Mouse (Mus musculus): ENCODE measurements at regions not wholly inside any gene's neighbourhood (a gene's known extent, or its start where the extent isn't known, plus 50 kb on each side); places are given as distances from the start of the nearest gene placed in this dataset.

DNA sequence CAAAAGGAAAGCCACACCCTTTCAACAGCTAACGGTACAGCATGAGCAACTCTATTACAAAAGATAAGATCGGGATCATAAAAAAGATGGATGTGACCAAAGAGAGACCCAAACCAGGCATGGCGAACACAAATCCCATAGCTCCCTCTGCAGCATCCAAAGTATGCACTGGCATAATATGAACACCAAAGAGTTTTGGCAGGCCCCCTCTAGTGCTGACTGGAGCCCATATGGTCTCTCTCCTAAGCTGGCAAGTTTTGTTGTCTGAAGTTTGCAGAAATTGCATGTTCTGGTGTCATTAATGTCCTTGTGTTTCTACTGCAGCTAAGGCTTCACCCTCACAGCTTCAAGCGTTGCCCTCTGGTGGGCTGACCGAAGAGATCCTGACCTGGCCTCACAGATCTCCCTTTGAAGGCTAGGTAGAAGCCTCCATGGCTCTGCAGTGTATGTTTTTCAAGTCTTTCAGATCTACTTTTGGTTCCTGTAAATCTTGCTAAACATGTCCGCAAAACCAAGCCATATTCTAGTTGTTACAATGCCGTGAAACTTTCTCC is 75.7 kb upstream of the Bcl2l14 start:
- Histone ChIP-seq H3K27me3 (ENCODE audit: control insufficient read depth, insufficient read depth, low read length) (no peaks in the 10 kb centered on the region), H3K36me3 (ENCODE audit: control insufficient read depth, insufficient read depth, low read length) (no peaks in the 10 kb centered on the region), H3K4me3 (ENCODE audit: low read depth, low read length) (no peak overlapping the region), H3K4me1 (ENCODE audit: control insufficient read depth, insufficient read depth, insufficient read length, low read length) (no peaks in the 10 kb centered on the region), H3K27ac (ENCODE audit: insufficient read depth, low read depth, low read length) (no peak overlapping the region)
- TF ChIP-seq POLR2A (IDR thresholded peaks at IDR 0.05; ENCODE audit: low read depth, low read length) = no peak
- no peak for TF ChIP-seq CTCF (IDR thresholded peaks at IDR 0.05; ENCODE audit: extremely low read depth, insufficient read length, insufficient replicate concordance, low read depth, low read length)
- 80% methylated on average over 7 of the region's 7 CpGs for WGBS

DNA sequence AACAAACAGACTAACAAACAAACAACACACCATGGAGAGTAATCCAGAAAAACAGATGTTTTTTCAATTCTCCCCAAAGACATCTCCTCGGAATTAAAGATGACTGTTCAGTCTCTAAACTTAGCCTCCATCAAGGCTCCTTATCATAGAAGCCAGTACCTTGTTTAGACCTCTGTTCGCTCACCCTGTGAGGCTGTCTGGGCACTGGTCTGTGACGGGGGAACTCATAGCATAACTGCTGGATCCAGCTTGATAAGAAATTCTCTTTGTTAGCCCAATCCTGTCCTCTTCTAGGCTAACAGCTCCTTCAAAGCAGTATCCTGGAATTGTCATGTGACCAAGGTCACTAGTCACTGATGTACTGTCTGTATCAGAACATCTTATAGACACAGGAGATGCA is 72.1 kb upstream of the Bcl2l14 start:
- Histone ChIP-seq H3K27ac (ENCODE audit: insufficient read depth, low read depth, low read length) (no peak overlapping the region), H3K4me1 (ENCODE audit: control insufficient read depth, insufficient read depth, insufficient read length, low read length) (no peaks in the 10 kb centered on the region), H3K27me3 (ENCODE audit: control insufficient read depth, insufficient read depth, low read length) (no peaks in the 10 kb centered on the region), H3K36me3 (ENCODE audit: control insufficient read depth, insufficient read depth, low read length) (no peaks in the 10 kb centered on the region), H3K4me3 (ENCODE audit: low read depth, low read length) (no peak overlapping the region)
- WGBS = 89% methylated on average over 3 of the region's 3 CpGs
- no peak for TF ChIP-seq CTCF (IDR thresholded peaks at IDR 0.05; ENCODE audit: extremely low read depth, insufficient read length, insufficient replicate concordance, low read depth, low read length)
- TF ChIP-seq POLR2A (IDR thresholded peaks at IDR 0.05; ENCODE audit: low read depth, low read length) = no peak

DNA sequence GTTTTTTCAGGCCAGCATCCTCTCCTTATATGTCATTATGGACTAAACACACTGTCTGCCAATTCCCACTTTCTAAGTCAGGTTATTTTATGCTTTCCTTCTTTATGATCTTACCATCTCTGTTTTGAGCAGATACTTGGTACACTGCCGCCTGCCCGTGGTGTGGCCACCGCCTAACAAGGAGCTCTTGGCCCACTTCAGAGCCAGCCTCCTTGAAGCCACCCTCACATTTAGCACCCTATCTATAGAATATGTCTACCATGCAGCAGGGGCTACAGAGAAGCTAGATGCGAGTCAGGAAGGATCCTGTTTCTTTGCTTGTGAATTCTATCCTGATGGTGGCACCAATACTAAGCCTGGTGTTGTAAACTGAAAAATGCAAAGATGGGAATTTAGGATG is 70.6 kb upstream of the Bcl2l14 start:
- Histone ChIP-seq H3K4me1 (ENCODE audit: control insufficient read depth, insufficient read depth, insufficient read length, low read length) (no peaks in the 10 kb centered on the region), H3K27ac (ENCODE audit: insufficient read depth, low read depth, low read length) (no peak overlapping the region), H3K4me3 (ENCODE audit: low read depth, low read length) (no peak overlapping the region), H3K36me3 (ENCODE audit: control insufficient read depth, insufficient read depth, low read length) (no peaks in the 10 kb centered on the region), H3K27me3 (ENCODE audit: control insufficient read depth, insufficient read depth, low read length) (no peaks in the 10 kb centered on the region)
- WGBS = 94% methylated on average over 4 of the region's 4 CpGs
- TF ChIP-seq POLR2A (IDR thresholded peaks at IDR 0.05; ENCODE audit: low read depth, low read length) (no peak), CTCF (IDR thresholded peaks at IDR 0.05; ENCODE audit: extremely low read depth, insufficient read length, insufficient replicate concordance, low read depth, low read length) (no peak)

DNA sequence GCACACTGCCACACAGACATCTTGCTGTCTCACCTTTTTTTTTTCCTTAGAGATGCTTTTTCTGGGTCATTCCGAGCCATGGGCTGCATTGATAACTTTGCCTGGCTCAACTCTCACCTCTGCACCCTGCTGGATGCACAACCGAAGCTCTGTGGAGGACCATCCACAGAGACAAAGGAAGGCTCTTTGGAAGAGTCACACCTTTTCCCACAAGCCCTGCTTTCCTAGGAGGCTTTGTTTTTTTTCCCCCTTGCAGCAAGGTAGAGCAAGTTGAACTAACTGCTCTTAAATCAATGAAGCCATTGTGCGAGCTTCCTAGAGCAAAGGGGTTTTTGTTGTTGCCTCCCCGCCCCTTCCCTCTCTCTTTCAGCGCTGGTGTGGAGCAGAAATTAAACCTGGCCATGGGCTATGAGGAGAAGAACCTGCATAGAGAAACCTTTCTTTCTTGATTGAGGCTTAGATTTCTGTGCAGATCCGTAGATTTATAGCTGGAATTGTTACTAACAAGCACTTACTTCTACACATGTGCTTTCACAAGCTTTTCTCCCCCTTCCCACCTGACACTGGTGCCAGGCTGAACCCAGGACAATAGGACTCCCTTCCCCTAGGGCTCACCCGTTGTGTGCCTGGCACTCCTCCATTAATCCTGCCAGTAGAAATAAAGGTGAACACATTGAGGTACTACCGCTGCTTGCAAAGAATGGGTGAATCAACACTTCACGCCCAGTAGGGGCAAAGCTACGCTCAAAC is 66.4 kb upstream of the Bcl2l14 start:
- Histone ChIP-seq H3K27me3 (ENCODE audit: control insufficient read depth, insufficient read depth, low read length) (no peaks in the 10 kb centered on the region), H3K36me3 (ENCODE audit: control insufficient read depth, insufficient read depth, low read length) (no peaks in the 10 kb centered on the region), H3K4me3 (ENCODE audit: low read depth, low read length) (no peak overlapping the region), H3K4me1 (ENCODE audit: control insufficient read depth, insufficient read depth, insufficient read length, low read length) (no peaks in the 10 kb centered on the region), H3K27ac (ENCODE audit: insufficient read depth, low read depth, low read length) (no peak overlapping the region)
- WGBS = 74% methylated on average over 10 of the region's 10 CpGs
- TF ChIP-seq CTCF (IDR thresholded peaks at IDR 0.05; ENCODE audit: extremely low read depth, insufficient read length, insufficient replicate concordance, low read depth, low read length) (no peak), POLR2A (IDR thresholded peaks at IDR 0.05; ENCODE audit: low read depth, low read length) (no peak)

DNA sequence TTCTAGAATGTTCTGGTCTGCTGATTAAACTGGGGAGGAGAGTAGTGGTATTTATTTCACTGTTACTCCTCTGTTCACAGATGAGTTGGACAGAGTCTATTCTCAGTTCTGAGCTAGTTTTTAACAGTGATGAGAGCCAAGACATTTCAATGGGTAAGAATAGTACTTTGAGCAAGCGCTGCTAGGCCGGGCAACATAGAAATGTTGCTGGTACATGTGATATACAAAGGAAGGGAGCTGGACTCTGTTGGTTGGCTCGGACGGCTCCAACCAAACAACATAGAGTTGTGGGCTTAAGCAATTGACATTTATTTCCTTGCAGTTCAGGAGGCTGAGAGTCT is 65.8 kb upstream of the Bcl2l14 start:
- TF ChIP-seq POLR2A (IDR thresholded peaks at IDR 0.05; ENCODE audit: low read depth, low read length) (no peak), CTCF (IDR thresholded peaks at IDR 0.05; ENCODE audit: extremely low read depth, insufficient read length, insufficient replicate concordance, low read depth, low read length) (no peak)
- 93% methylated on average over 4 of the region's 4 CpGs for WGBS
- H3K27ac ChIP-seq (ENCODE audit: insufficient read depth, low read depth, low read length) = no peak overlapping the region
- H3K4me1 ChIP-seq (ENCODE audit: control insufficient read depth, insufficient read depth, insufficient read length, low read length) = no peaks in the 10 kb centered on the region
- H3K27me3 ChIP-seq (ENCODE audit: control insufficient read depth, insufficient read depth, low read length) = no peaks in the 10 kb centered on the region
- H3K36me3 ChIP-seq (ENCODE audit: control insufficient read depth, insufficient read depth, low read length) = no peaks in the 10 kb centered on the region
- H3K4me3 ChIP-seq (ENCODE audit: low read depth, low read length) = no peak overlapping the region

DNA sequence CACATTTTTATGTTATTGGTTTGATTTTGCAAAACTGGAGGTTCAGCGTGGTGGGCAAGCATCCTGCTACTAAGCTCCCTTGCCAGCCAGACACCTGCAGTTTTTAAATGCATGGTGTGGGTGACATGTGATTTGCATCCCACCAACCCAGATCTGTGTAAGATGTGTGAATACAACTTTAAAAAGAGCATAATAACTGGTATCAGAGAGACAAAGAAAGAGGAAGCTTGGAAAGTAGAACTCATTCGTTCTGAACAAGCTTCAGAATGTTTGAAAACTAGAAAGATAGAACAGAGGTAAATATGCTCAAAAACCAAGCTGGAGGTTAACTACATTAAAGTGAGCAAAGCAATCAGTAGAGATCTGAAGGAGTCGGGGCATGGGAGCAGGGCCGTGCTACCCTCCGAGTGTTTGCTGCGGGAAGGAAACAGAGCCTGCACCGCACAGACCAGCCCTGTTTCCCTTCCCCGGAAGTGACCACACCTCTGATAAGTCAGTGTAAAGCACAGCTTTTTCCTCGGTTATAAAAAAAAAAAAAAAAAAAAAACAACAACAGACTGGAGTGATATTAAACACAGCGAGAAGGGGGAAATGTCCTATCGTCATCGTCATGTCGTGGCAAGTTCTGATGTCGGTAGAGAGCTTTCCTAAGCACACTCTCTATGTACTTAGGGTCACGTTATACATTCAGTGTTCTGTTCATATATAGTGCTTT is 63.2 kb upstream of the Bcl2l14 start:
- Histone ChIP-seq H3K27me3 (ENCODE audit: control insufficient read depth, insufficient read depth, low read length) (no peaks in the 10 kb centered on the region), H3K36me3 (ENCODE audit: control insufficient read depth, insufficient read depth, low read length) (no peaks in the 10 kb centered on the region), H3K27ac (ENCODE audit: insufficient read depth, low read depth, low read length) (no peak overlapping the region), H3K4me1 (ENCODE audit: control insufficient read depth, insufficient read depth, insufficient read length, low read length) (no peaks in the 10 kb centered on the region), H3K4me3 (ENCODE audit: low read depth, low read length) (peak overlapping the region; percentile 14; the same call in 1 of the 2 replicates)
- TF ChIP-seq CTCF (IDR thresholded peaks at IDR 0.05; ENCODE audit: extremely low read depth, insufficient read length, insufficient replicate concordance, low read depth, low read length) (no peak), POLR2A (IDR thresholded peaks at IDR 0.05; ENCODE audit: low read depth, low read length) (no peak)
- 55% methylated on average over 15 of the region's 15 CpGs for WGBS

DNA sequence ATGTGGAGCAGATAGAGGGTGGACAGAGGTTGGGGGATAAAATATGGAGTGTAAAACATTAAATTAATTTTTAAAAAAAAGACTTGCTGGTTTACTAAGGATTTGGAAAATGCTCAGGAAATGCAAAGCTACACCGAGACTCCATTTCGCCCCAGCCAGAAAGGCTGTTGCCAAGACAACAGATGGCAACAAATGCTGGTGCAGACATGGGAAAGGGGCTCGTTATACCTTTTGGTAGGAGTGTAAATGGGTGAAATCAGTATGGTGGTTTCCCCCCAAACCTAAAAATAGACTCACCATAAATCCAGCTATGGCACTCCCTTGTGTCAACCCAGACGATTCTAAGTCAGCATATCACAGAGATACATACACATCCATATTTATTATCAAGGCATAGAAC is 60.4 kb upstream of the Bcl2l14 start:
- 76% methylated on average over 4 of the region's 4 CpGs for WGBS
- Histone ChIP-seq H3K27me3 (ENCODE audit: control insufficient read depth, insufficient read depth, low read length) (no peaks in the 10 kb centered on the region), H3K36me3 (ENCODE audit: control insufficient read depth, insufficient read depth, low read length) (no peaks in the 10 kb centered on the region), H3K4me1 (ENCODE audit: control insufficient read depth, insufficient read depth, insufficient read length, low read length) (no peaks in the 10 kb centered on the region), H3K27ac (ENCODE audit: insufficient read depth, low read depth, low read length) (no peak overlapping the region), H3K4me3 (ENCODE audit: low read depth, low read length) (no peak overlapping the region)
- no peak for TF ChIP-seq POLR2A (IDR thresholded peaks at IDR 0.05; ENCODE audit: low read depth, low read length)
